Mouse (Mus musculus): ENCODE measurements around the gene Dtx3.

GRCm38 (mm10) chr10:127183759-127184158 lies 11.8 kb downstream of the Dtx3 start:
- TF ChIP-seq CTCF (IDR thresholded peaks at IDR 0.05; ENCODE audit: borderline replicate concordance, insufficient read depth, low read length) (no peak), POLR2A (IDR thresholded peaks at IDR 0.05; ENCODE audit: low read depth, low read length) (no peak)
